Mouse (Mus musculus): ENCODE data around the gene Mrgprh.

DNA sequence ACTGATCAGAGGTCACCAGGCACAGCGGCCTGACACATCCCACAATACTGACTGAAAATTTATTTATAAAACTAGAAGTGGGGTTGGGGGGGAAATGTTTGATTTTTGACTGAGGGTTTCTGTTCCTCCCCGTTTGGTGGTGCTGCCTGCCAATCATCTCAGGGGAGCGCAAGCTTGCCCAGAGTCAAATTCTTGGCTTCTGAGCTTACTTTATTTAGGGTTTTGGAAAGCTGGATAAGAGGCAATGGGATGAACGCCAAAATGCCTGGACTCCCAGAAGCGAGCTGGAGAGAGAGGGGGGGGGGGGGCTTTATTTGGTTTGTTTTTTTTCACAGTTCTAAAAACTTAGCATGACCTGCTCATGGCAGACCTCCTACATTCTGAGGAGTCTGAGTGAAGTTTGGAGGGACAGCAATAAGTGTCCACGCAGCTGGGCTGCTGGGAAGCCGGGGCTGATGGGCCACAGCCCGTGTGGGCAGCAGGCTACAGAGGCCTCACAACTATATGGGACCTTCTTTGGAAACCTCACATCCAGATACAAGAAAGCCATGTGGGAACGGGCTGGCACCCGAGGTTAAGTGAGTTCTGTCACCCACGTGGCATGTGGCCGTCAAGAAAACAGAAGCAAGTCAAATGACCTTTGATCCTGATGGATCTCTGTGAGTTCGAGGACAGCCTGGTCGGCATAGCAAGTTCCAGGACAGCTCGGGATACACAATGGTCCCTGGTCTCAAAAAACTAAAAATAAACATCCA lies 11.4 kb downstream of the Mrgprh start:
- TF ChIP-seq POLR2A (IDR thresholded peaks at IDR 0.05; ENCODE audit: extremely low read depth, insufficient read depth, low read length): no peak
- TF ChIP-seq CTCF (IDR thresholded peaks at IDR 0.05; ENCODE audit: extremely low read depth, insufficient read depth, low read length): no peak
